Mouse (Mus musculus) intestine, embryonic 14.5 days (tissue): ENCODE measurements around the gene Spdye4b. TPM values are rescaled to one million over a fixed set of nuclear protein-coding genes. Genes with fewer than 3 reads are reported as not detected.
"Not testable (repeated sequence)": the region's sequence is repeated elsewhere in the genome, so short reads cannot be mapped to it uniquely, and the experiment has no call there.

ENCODE experiments used
- ATAC-seq: fragments of 200-750 bp; cut with Nextera tagmentation; replicated peaks from 2 replicates; pipeline ENCODE4 v1.8.0; 2017; ENCODE audit warnings: low read depth, moderate number of reproducible peaks, moderate TSS enrichment, moderate library complexity; ENCODE audit not compliant: low FRiP score, low TSS enrichment
- DNase-seq: peaks from one replicate; pipeline ENCODE4 v3.0.0-alpha.2; 2018; ENCODE audit warnings: low spot score
- H3K27ac ChIP-seq: fragments of 300-500 bp; sonication (generic); 2 replicates; pipeline ENCODE4 v1.5.1; 2014; ENCODE audit warnings: low read depth, mild to moderate bottlenecking, control low read depth
- H3K27me3 ChIP-seq: fragments of 300-500 bp; sonication (generic); replicated peaks from 2 replicates; pipeline ENCODE4 v1.6.1; 2014; ENCODE audit warnings: low read length, control low read depth; ENCODE audit not compliant: control insufficient read depth, insufficient read depth
- H3K36me3 ChIP-seq: fragments of 300-500 bp; sonication (generic); 2 replicates; pipeline ENCODE4 v1.6.1; 2014; ENCODE audit warnings: low read length, control low read depth; ENCODE audit not compliant: control insufficient read depth, insufficient read depth
- H3K4me1 ChIP-seq: fragments of 300-500 bp; sonication (generic); replicated peaks from 2 replicates; pipeline ENCODE4 v1.6.1; 2014; ENCODE audit warnings: low read length, control low read depth, mixed read lengths; ENCODE audit not compliant: control insufficient read depth, insufficient read depth
- H3K4me2 ChIP-seq: fragments of 300-500 bp; sonication (generic); 2 replicates; pipeline ENCODE4 v1.6.1; 2014; ENCODE audit warnings: low read length
- H3K4me3 ChIP-seq: fragments of 300-500 bp; sonication (generic); 2 replicates; pipeline ENCODE4 v1.5.1; 2014; ENCODE audit warnings: low read depth, low read length, control low read depth, mixed read lengths
- H3K9ac ChIP-seq: fragments of 300-500 bp; sonication (generic); 2 replicates; pipeline ENCODE4 v1.6.1; 2014; ENCODE audit warnings: mild to moderate bottlenecking, low read length
- H3K9me3 ChIP-seq: fragments of 300-500 bp; sonication (generic); 2 replicates; pipeline ENCODE4 v1.6.1; 2016; ENCODE audit warnings: low read length, control low read depth; ENCODE audit not compliant: control insufficient read depth
- WGBS: fragments of 180-500 bp; shearing (Covaris S2); extraction: QIAGEN DNeasy Blood & Tissue Kit; methylation state at CpG from one replicate; pipeline ENCODE4 v1.1.7; 2014; 5-methylcytosine and 5-hydroxymethylcytosine counted together
- polyA plus RNA-seq: library from polyadenylated mRNA; unstranded; fragments of >200 nt; fragmentation: Nextera tagmentation; extraction: Ambion mirVana; gene quantifications from 2 replicates; pipeline ENCODE4 v1.2.1, GENCODE M21; 2014

The Spdye4b gene
- polyA plus RNA-seq = not detected in 2 replicates

DNA sequence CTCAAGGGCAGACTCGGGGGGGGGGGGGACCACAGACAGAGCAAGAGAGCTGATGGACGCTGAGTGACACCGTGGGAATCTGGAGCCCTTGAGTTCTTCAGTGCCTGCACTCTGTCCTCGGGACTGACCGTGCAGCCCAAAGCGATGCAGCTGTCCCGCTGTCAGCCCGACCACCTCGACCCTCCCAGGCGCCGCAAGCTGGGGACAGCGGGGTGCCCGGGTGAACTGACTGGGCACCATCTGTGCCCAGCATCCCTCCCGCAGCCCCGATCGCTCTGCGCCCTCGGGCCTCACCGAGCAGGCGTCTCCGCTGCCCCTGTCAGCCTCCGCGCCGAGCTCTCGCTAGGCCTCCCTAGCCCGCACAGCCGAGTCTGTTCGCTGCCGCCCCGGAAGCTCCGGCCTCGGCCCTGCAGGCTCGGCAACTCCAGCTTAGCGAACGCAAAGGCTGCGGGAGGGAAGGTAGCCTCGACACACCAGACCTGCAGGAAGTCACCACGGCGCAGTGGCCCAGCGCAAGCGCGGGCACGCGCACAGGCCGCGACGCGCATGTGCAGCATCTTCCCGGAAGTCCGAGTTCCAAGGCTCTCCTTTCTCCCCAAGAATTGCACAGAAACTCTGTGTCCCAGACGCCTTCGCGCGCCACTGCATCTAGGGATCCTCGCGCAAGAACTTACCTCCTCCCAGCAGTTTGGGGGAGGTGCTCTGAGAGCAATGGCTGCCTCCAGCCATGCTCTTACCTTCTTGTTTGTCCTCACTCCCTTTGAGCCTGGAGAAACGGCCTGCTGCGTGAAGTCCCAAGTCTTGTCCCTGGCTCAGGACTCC is at the start of gene Spdye4b, which contains the start of gene Rbak:
Gene Spdye4b (plus strand): TSS at position 763 of the 822 bp plus-strand sequence.
Gene Rbak (minus strand): TSS at position 521 of the 822 bp plus-strand sequence.
- Histone ChIP-seq H3K9me3 (peaks cover 8% of the 10 kb centered on the region), H3K4me1 (peaks cover 6% of the 10 kb centered on the region; the same call in 1 of the 2 replicates), H3K4me3 (peak within 1 kb of the TSS; percentile 83), H3K36me3 (peaks cover 31% of the 10 kb centered on the region), H3K9ac (peak within 1 kb of the TSS; percentile 84), H3K4me2 (peak within 1 kb of the TSS; percentile 86), H3K27ac (peak within 1 kb of the TSS; percentile 80), H3K27me3 (no peaks in the 10 kb centered on the region)
- under 1% methylated on average over 54 of the region's 58 CpGs for WGBS
- DNase-seq (peak; percentile 91), ATAC-seq (peak; percentile 97)

DNA sequence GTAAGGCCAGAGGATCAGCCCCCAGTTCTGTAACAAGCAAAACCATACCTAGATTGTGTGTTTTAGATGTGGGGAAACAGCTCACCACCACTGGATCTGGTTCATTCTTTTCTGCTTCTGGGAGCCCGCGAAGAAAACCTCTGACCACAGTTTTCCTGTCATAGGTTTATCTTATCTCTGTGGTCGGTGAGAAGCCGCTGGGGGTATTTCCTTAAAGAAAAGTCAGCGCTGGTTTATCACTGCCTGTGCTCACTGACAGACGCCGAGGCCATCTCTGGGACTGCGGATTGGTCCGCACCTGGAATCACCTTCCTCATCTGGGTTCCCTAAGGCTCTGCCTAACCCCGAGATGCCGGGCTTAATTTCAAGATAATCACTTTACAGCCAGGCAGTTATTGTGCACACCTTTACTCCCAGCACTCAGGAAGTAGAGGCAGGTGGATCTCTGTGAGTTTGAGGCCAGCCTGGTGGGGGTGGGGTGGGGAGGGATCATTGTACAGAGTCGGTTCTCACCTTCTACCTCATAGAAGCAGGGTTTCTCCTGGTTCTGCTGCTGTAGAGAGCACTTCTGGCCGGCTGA is 47.8 kb upstream of the Spdye4b start:
- H3K36me3 ChIP-seq = no peaks in the 10 kb centered on the region
- 0 out of 2 replicates have a peak, but pooled peaks cover 14% of the 10 kb centered on the region for H3K9me3 ChIP-seq
- H3K9ac ChIP-seq = no peak overlapping the region
- no peak overlapping the region for H3K27ac ChIP-seq
- no peaks in the 10 kb centered on the region for H3K27me3 ChIP-seq
- H3K4me3 ChIP-seq = no peak overlapping the region
- H3K4me2 ChIP-seq = no peak overlapping the region
- DNase-seq = no peak
- no peak for ATAC-seq
- H3K4me1 ChIP-seq = no peaks in the 10 kb centered on the region
- WGBS = 65% methylated on average over 13 of the region's 13 CpGs

DNA sequence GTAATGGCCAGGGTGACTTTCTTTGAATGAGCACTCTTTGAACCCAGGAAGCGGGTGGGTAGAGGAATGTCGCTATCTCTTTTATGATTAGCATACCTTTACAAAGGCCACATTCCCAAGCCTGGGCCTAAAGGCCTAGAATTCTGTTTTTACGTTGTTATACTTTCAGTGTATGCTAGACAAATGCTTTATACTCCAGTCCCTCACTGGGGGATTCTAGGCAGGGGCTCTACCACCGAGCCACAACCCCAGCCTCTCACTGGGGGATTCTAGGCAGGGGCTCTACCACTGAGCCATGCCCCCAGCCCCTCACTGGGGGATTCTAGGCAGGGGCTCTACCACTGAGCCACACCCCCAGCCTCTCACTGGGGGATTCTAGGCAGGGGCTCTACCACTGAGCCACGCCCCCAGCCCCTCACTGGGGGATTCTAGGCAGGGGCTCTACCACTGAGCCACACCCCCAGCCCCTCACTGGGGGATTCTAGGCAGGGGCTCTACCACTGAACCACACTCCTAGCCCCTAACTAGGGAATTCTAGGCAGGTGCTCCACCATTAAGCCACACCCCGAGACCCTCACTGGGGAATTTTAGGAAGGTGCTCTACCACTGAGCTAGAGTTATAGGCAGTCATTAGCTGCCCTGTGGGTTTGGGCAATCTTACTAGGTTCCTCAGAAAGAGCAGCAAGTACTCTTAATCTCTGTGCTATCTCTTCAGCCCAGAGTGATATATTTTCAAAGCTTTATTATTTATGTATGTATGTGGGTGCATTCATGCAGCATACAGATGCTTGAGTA is 46.4 kb upstream of the Spdye4b start:
- H3K4me1 ChIP-seq, H3K9me3 ChIP-seq, H3K9ac ChIP-seq, H3K27ac ChIP-seq, ATAC-seq, H3K4me2 ChIP-seq, H3K36me3 ChIP-seq, DNase-seq, H3K27me3 ChIP-seq, H3K4me3 ChIP-seq: not testable (repeated sequence)
- 81% methylated on average over 3 of the region's 6 CpGs for WGBS

DNA sequence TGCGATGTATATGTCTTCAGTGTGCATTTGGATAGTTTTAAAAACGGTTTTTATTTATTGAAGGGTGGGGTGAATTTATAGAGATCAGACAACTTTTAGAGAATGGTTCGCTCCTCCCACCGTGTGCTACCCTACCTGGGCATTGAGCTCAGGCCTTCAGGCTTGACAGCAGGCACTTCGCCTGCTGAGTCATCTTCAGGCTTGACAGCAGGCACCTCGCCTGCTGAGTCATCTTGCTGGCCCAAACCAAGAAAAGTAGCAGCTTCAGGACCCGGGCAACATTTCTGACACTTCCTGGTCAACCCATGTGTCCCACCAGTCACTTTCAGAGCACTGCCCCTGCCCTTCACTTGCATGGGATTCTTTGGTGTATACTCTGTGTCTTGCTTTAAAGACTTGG is 45.8 kb upstream of the Spdye4b start:
- H3K27me3 ChIP-seq = no peaks in the 10 kb centered on the region
- H3K27ac ChIP-seq = no peak overlapping the region
- H3K9me3 ChIP-seq = no peaks in the 10 kb centered on the region
- no peak overlapping the region for H3K4me2 ChIP-seq
- no peak overlapping the region for H3K4me3 ChIP-seq
- no peak overlapping the region for H3K9ac ChIP-seq
- WGBS = 90% methylated on average over 7 of the region's 7 CpGs
- DNase-seq (no peak), ATAC-seq (no peak)
- H3K4me1 ChIP-seq = no peaks in the 10 kb centered on the region
- no peaks in the 10 kb centered on the region for H3K36me3 ChIP-seq

DNA sequence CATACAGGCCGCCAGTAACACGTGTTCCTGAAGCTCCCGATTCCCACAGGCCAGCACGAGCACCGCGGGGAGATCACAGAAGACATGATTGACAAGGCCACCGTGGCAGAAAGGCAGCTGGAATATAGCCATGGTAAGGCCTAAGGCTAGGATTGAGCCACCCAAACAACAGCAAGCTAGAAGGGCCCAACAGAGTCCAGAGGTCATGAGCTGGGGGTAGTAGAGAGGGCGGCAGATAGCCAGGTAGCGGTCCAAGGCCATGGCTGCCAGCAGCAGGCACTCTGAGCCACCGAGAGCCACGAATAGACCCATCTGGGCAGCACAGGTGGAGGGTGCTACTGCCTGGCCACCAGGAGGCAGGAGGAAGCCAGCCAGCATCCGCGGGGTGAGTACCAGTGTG is 43.2 kb upstream of the Spdye4b start:
- ATAC-seq = no peak
- DNase-seq = no peak
- H3K9ac ChIP-seq = no peak overlapping the region
- no peak overlapping the region for H3K27ac ChIP-seq
- no peaks in the 10 kb centered on the region for H3K4me1 ChIP-seq
- H3K27me3 ChIP-seq = no peaks in the 10 kb centered on the region
- H3K36me3 ChIP-seq = no peaks in the 10 kb centered on the region
- WGBS = 88% methylated on average over 13 of the region's 13 CpGs
- no peak overlapping the region for H3K4me2 ChIP-seq
- no peaks in the 10 kb centered on the region for H3K9me3 ChIP-seq
- H3K4me3 ChIP-seq = no peak overlapping the region

DNA sequence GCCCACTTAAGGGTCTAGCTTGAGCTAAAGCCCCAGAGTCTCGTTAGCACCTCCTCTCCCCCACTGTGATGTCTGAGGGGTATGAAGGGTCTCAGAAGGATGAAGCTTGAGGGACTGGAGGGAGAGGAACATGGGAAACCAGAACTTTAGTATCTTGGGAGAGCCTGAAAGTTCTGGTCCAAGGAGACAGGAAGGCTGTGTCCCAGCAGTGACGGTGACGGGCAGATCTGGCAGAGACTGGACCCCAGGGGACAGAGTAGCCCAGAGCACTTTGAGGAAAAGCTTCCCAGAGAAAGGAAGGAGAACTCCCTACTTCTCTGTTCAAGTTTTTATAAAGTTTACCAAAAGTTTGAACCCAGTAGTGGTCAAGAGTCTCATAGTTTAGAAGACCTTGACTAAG is 33.3 kb upstream of the Spdye4b start, which contains the start of gene Olfr718-ps1:
Gene Olfr718-ps1 (minus strand): TSS at position 101 of the 400 bp plus-strand sequence.
- Histone ChIP-seq H3K27ac (no peak within 1 kb of the TSS), H3K4me1 (no peaks in the 10 kb centered on the region), H3K27me3 (no peaks in the 10 kb centered on the region), H3K9me3 (0 out of 2 replicates have a peak, but pooled peaks cover 4% of the 10 kb centered on the region), H3K9ac (no peak within 1 kb of the TSS), H3K36me3 (no peaks in the 10 kb centered on the region), H3K4me3 (no peak within 1 kb of the TSS), H3K4me2 (no peak within 1 kb of the TSS)
- ATAC-seq = no peak
- 66% methylated on average over 3 of the region's 3 CpGs for WGBS
- no peak for DNase-seq

DNA sequence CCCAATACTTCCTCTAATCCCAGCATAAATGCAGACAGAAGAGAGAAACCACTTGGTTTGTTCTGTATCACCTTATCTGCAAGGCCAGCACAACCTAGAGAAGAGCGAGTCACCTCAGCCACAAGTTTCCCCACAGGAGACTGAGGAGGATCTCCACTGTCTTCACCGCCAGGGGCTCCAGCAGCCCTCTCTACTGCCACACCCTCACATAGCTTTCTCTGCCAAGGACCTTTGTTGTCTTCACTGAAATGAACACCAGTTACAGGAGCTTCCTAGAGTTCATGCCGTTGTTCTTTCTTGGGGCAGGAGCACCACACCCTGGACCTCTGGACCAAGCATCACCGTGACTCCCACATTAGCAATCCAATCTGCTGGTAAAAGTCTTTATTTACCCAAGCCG is 32.2 kb upstream of the Spdye4b start:
- H3K9me3 ChIP-seq = 0 out of 2 replicates have a peak, but pooled peaks cover 4% of the 10 kb centered on the region
- H3K36me3 ChIP-seq = no peaks in the 10 kb centered on the region
- 86% methylated on average over 5 of the region's 5 CpGs for WGBS
- H3K4me1 ChIP-seq = no peaks in the 10 kb centered on the region
- no peak overlapping the region for H3K4me2 ChIP-seq
- no peak overlapping the region for H3K27ac ChIP-seq
- H3K27me3 ChIP-seq = no peaks in the 10 kb centered on the region
- H3K4me3 ChIP-seq = no peak overlapping the region
- no peak for DNase-seq
- ATAC-seq = no peak
- H3K9ac ChIP-seq = no peak overlapping the region

DNA sequence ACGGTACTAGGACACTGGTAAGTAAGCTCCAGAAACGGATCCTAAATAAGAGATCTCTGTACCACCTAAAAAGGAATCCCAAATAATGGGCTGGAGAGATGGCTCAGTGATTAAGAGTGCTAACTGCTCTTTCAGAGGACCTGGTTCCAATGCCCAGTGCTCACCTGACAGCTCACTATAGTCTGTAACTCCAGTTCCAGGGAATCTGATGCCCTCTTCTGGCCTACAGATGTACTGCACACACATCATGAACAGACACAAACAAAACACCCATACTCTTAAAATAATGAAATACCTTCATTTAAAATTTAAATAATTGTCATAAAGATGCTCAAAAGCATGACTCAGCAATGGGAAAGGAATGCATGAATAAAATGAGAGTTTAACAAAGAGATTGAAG is 31.3 kb upstream of the Spdye4b start:
- no peaks in the 10 kb centered on the region for H3K4me1 ChIP-seq
- H3K9me3 ChIP-seq = 0 out of 2 replicates have a peak, but pooled peaks cover 4% of the 10 kb centered on the region
- H3K27ac ChIP-seq = no peak overlapping the region
- H3K36me3 ChIP-seq = no peaks in the 10 kb centered on the region
- no peak overlapping the region for H3K4me3 ChIP-seq
- 90% methylated on average over 2 of the region's 2 CpGs for WGBS
- H3K27me3 ChIP-seq = no peaks in the 10 kb centered on the region
- DNase-seq (no peak), ATAC-seq (no peak)
- H3K9ac ChIP-seq = no peak overlapping the region
- no peak overlapping the region for H3K4me2 ChIP-seq
